Mouse (Mus musculus): Measurements from ENCODE around the gene Exoc4. TPM values are rescaled to one million over a fixed set of nuclear protein-coding genes. Genes with fewer than 3 reads are reported as not detected.

Gene Exoc4
- polyA plus RNA-seq, 1 experiment from 2014 or later, result 36.7 TPM

DNA sequence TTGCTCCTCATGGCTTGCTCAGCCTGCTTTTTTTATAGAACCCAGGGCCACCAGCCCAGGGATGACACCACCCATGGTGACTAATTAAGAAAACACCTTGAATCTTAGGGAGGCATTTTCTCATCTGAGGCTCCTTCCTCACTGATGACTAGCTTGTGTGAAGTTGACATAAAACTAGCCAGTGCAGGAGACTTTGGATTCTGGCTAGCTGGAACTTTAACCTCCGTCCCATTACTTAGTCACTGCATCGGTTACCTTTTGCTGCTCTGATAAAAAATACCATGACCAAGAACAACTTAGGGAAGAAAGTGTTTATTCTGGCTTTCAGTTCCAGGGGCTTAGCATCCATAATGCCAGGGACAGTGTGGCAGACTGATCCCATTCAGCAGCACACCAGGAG lies 711.9 kb downstream of the Exoc4 start:
- no peak for ATAC-seq (ENCODE audit: insufficient number of reproducible peaks, insufficient read depth, low FRiP score, low TSS enrichment, low read depth)
- H3K9ac ChIP-seq, result no peak overlapping the region
- H3K4me1 ChIP-seq, result 0 out of 2 replicates have a peak, but pooled peaks cover 4% of the 10 kb centered on the region
- no peak overlapping the region for H3K4me2 ChIP-seq
- H3K27me3 ChIP-seq, result no peaks in the 10 kb centered on the region
- no peak overlapping the region for H3K4me3 ChIP-seq
- WGBS, result 96% methylated on average over 2 of the region's 2 CpGs
- no peaks in the 10 kb centered on the region for H3K36me3 ChIP-seq
- no peaks in the 10 kb centered on the region for H3K9me3 ChIP-seq
- no peak overlapping the region for H3K27ac ChIP-seq

DNA sequence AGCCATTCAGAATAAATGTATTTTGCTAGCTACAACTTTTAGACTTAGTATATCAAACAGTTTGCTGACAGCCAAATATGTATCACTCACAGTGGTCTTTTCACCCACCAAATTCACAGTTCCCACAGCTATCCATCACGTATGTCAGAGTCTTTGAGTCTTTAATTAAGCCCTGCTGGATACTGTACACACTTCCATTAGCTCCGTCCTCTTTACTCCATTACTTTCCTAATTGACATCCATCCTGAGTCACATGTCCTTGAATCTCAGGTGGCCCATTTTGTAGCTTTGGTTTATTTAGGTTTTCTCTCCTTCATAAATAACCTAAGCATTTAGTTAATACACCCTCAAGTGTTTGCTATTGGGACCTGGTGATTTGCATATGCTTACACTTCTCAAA lies 714.2 kb downstream of the Exoc4 start:
- WGBS, result 61% methylated on average over 2 of the region's 2 CpGs
- Histone ChIP-seq H3K27me3 (no peaks in the 10 kb centered on the region), H3K9ac (no peak overlapping the region), H3K4me3 (no peak overlapping the region), H3K27ac (no peak overlapping the region), H3K9me3 (no peaks in the 10 kb centered on the region), H3K36me3 (no peaks in the 10 kb centered on the region), H3K4me1 (0 out of 2 replicates have a peak, but pooled peaks cover 4% of the 10 kb centered on the region), H3K4me2 (no peak overlapping the region)
- ATAC-seq (ENCODE audit: insufficient number of reproducible peaks, insufficient read depth, low FRiP score, low TSS enrichment, low read depth), result no peak

DNA sequence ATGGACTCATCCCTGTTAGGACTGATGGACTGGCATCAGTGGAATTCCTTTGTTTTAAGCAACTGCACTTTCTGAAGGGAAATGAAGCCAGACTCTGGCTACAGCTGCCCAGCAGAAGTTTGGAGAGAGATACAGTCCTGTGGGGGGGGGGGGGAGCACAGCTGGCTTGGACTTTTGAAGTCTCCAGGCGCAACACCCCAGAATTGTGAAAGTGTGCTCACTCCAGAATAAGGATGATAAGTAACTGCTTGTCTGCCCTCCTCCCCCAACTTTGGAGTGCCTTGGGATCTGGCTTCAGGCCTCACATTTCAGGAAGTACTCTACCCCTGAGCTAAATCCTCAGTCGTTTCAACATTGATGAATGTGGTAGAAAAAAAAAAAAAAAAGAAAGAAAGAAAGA lies 716.7 kb downstream of the Exoc4 start:
- Histone ChIP-seq H3K27ac (peak overlapping the region; percentile 16; the same call in 1 of the 2 replicates), H3K9me3 (no peaks in the 10 kb centered on the region), H3K4me3 (no peak overlapping the region), H3K4me1 (0 out of 2 replicates have a peak, but pooled peaks cover 4% of the 10 kb centered on the region), H3K27me3 (no peaks in the 10 kb centered on the region), H3K36me3 (no peaks in the 10 kb centered on the region), H3K9ac (no peak overlapping the region), H3K4me2 (no peak overlapping the region)
- no peak for ATAC-seq (ENCODE audit: insufficient number of reproducible peaks, insufficient read depth, low FRiP score, low TSS enrichment, low read depth)
- 20% methylated on average over 2 of the region's 2 CpGs for WGBS

DNA sequence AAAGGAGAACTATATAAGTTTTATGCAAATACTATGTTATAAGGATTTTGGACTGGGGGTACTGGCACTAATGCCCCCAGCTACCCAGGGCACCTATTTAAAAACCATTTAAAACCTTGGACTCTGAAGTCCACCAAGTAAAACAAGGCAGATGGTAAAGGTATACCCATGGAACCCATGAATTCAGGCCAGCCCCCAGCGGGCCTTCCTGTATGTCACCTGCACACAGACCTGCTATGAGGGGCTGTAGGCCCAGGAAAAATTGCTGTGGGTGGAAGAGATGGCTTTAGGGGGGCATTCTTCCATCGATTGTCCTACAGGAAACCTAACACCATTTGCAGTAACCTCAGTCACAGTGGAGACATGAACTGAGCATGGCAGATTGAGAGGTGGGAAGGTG lies 719.9 kb downstream of the Exoc4 start:
- Histone ChIP-seq H3K4me1 (0 out of 2 replicates have a peak, but pooled peaks cover 4% of the 10 kb centered on the region), H3K27ac (no peak overlapping the region), H3K36me3 (no peaks in the 10 kb centered on the region), H3K4me2 (no peak overlapping the region), H3K4me3 (no peak overlapping the region), H3K9me3 (no peaks in the 10 kb centered on the region), H3K27me3 (no peaks in the 10 kb centered on the region), H3K9ac (no peak overlapping the region)
- ATAC-seq (ENCODE audit: insufficient number of reproducible peaks, insufficient read depth, low FRiP score, low TSS enrichment, low read depth), result no peak
- 69% methylated on average over 2 of the region's 2 CpGs for WGBS

DNA sequence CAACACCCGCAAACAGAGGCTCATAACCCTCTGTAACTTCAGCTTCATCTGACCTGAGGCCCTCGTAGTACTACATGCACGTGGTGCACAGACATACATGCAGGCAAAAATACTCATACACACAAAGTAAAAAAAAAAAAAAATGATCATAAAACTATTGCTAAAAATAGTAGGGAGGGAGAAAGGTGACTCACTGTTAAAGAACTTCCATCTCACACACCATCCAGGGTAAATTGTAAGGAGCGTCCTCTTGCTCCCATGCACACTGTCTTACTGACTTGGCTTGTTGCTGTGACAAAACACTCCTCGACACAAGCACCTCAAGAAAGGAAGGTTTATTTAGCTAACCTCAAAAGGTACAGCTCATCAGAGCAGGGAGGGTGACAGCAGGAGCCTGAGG lies 723.9 kb downstream of the Exoc4 start:
- ATAC-seq (ENCODE audit: insufficient number of reproducible peaks, insufficient read depth, low FRiP score, low TSS enrichment, low read depth), result no peak
- Histone ChIP-seq H3K27me3 (no peaks in the 10 kb centered on the region), H3K4me3 (no peak overlapping the region), H3K4me1 (peaks cover 14% of the 10 kb centered on the region), H3K9me3 (no peaks in the 10 kb centered on the region), H3K36me3 (peaks cover 5% of the 10 kb centered on the region; the same call in 1 of the 2 replicates), H3K27ac (no peak overlapping the region), H3K4me2 (no peak overlapping the region), H3K9ac (no peak overlapping the region)
- WGBS, result 83% methylated on average over 5 of the region's 5 CpGs

DNA sequence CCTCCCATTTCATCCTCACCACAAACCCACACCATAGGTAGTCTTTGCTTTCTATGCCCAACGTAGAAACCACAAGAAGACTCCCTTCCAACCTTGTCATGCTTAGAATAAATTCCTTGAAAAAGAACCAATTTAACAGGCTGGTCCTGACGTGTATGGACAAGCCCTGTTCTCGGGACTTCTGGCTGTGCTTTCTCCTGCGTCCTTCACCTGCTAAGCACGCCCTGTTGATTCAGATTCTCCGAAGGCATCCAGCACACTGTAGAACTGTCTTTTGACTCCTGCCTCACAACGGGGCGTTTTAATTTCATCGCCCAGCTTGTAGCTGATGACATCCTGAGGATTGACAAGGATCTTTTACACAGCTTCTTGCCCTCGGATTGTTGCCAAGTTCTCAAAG lies 727.7 kb downstream of the Exoc4 start:
- H3K4me2 ChIP-seq, result no peak overlapping the region
- no peak overlapping the region for H3K9ac ChIP-seq
- H3K36me3 ChIP-seq, result peaks cover 5% of the 10 kb centered on the region; the same call in 1 of the 2 replicates
- H3K4me3 ChIP-seq, result no peak overlapping the region
- H3K27me3 ChIP-seq, result no peaks in the 10 kb centered on the region
- H3K4me1 ChIP-seq, result peaks cover 23% of the 10 kb centered on the region
- 62% methylated on average over 10 of the region's 10 CpGs for WGBS
- ATAC-seq (ENCODE audit: insufficient number of reproducible peaks, insufficient read depth, low FRiP score, low TSS enrichment, low read depth), result no peak
- no peak overlapping the region for H3K27ac ChIP-seq
- H3K9me3 ChIP-seq, result no peaks in the 10 kb centered on the region

DNA sequence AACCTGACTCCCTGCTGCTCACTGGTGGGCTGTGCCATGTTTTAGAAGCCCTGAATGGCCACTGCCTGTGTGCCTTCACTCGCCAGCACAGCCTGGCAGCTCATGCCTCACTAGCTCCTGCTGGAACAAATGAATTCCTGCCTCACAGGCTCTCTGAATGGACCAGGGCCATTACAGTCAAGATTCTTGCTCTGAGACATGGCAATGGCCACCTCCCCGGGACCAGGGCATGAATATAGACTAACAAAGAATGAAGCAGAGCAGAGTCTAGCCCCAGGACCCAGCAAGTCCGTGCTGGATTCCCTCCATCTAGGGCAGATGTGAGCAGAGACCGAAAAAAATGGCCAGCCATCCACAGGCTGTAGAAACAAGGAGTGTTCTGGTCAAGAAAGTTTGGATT lies 728.6 kb downstream of the Exoc4 start:
- H3K27ac ChIP-seq, result no peak overlapping the region
- 35% methylated on average over 4 of the region's 4 CpGs for WGBS
- no peak overlapping the region for H3K4me3 ChIP-seq
- no peak for ATAC-seq (ENCODE audit: insufficient number of reproducible peaks, insufficient read depth, low FRiP score, low TSS enrichment, low read depth)
- H3K4me1 ChIP-seq, result peaks cover 23% of the 10 kb centered on the region
- H3K9me3 ChIP-seq, result no peaks in the 10 kb centered on the region
- H3K9ac ChIP-seq, result no peak overlapping the region
- H3K27me3 ChIP-seq, result no peaks in the 10 kb centered on the region
- H3K36me3 ChIP-seq, result peaks cover 5% of the 10 kb centered on the region; the same call in 1 of the 2 replicates
- H3K4me2 ChIP-seq, result no peak overlapping the region

DNA sequence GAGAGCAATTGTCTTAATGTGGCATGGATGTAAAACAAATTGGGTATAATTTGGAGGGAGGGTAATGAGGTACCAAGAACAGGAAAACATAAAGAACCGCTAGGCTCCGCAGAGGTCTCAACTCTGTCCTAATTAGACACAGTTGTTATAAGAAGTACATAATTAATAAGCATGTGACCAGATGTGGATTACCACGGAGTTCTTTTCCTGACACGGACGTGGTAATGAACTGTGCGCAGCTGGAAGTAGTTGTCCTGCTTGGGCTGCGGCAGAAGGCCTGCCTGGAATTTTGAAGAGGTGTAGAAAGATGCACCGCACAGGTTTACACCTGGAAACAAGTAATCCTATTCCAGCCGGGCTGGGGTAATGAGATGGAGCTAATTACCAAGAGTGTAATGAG lies 729.0 kb downstream of the Exoc4 start:
- WGBS, result 26% methylated on average over 9 of the region's 9 CpGs
- H3K4me2 ChIP-seq, result no peak overlapping the region
- ATAC-seq (ENCODE audit: insufficient number of reproducible peaks, insufficient read depth, low FRiP score, low TSS enrichment, low read depth), result no peak

DNA sequence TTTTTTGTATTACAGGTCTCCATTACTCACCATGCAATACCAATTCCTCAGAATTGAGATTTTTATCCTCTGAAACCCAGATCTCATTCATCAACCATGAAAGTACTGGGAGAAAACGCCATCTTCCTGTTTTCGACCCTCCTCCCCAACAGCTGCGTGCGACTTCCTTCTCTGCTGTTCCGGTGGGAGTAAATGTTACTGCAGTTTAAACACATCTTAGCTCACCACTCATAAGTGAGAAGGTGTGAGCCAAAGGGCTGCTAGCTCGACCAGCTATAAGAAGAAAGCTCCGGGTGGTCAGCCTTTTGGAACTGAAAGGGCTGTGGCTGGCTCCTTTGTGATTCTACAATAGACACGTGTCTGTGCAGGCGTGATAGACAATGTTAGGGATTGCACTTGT lies 733.8 kb downstream of the Exoc4 start:
- WGBS, result 87% methylated on average over 9 of the region's 9 CpGs
- Histone ChIP-seq H3K36me3 (no peaks in the 10 kb centered on the region), H3K4me3 (no peak overlapping the region), H3K9me3 (no peaks in the 10 kb centered on the region), H3K4me2 (no peak overlapping the region), H3K4me1 (peaks cover 9% of the 10 kb centered on the region), H3K9ac (no peak overlapping the region), H3K27me3 (no peaks in the 10 kb centered on the region), H3K27ac (no peak overlapping the region)
- ATAC-seq (ENCODE audit: insufficient number of reproducible peaks, insufficient read depth, low FRiP score, low TSS enrichment, low read depth), result no peak

More for the DNA sequence above, 729.0 kb downstream of the Exoc4 start:
- no peak overlapping the region for H3K9ac ChIP-seq
- no peak overlapping the region for H3K27ac ChIP-seq
- H3K36me3 ChIP-seq, result peaks cover 5% of the 10 kb centered on the region; the same call in 1 of the 2 replicates
- H3K9me3 ChIP-seq, result no peaks in the 10 kb centered on the region
- H3K4me1 ChIP-seq, result peaks cover 23% of the 10 kb centered on the region
- H3K4me3 ChIP-seq, result no peak overlapping the region
- H3K27me3 ChIP-seq, result no peaks in the 10 kb centered on the region

DNA sequence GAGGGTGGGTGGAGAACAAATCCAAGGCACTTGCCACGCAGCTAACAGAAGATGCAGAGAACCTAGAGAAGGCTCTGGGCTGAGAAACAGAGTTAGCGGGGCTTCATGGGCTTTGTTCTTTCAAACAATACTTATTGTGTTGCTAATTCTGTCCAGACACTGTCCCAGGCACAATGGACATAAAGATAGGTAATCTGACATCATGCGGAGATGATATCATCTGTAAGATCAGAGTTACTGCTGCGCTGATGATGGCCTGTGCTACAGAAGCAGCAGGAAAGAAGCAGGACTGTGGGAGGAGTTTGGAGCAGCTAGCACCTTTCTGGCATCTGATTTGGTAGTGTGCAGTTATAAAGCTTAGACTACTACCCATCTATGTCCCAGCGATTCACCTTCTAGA lies 738.2 kb downstream of the Exoc4 start:
- H3K27me3 ChIP-seq, result no peaks in the 10 kb centered on the region
- no peaks in the 10 kb centered on the region for H3K9me3 ChIP-seq
- 77% methylated on average over 5 of the region's 5 CpGs for WGBS
- no peak overlapping the region for H3K9ac ChIP-seq
- H3K27ac ChIP-seq, result no peak overlapping the region
- no peaks in the 10 kb centered on the region for H3K4me1 ChIP-seq
- H3K4me3 ChIP-seq, result no peak overlapping the region
- no peaks in the 10 kb centered on the region for H3K36me3 ChIP-seq
- H3K4me2 ChIP-seq, result no peak overlapping the region
- ATAC-seq (ENCODE audit: insufficient number of reproducible peaks, insufficient read depth, low FRiP score, low TSS enrichment, low read depth), result no peak

DNA sequence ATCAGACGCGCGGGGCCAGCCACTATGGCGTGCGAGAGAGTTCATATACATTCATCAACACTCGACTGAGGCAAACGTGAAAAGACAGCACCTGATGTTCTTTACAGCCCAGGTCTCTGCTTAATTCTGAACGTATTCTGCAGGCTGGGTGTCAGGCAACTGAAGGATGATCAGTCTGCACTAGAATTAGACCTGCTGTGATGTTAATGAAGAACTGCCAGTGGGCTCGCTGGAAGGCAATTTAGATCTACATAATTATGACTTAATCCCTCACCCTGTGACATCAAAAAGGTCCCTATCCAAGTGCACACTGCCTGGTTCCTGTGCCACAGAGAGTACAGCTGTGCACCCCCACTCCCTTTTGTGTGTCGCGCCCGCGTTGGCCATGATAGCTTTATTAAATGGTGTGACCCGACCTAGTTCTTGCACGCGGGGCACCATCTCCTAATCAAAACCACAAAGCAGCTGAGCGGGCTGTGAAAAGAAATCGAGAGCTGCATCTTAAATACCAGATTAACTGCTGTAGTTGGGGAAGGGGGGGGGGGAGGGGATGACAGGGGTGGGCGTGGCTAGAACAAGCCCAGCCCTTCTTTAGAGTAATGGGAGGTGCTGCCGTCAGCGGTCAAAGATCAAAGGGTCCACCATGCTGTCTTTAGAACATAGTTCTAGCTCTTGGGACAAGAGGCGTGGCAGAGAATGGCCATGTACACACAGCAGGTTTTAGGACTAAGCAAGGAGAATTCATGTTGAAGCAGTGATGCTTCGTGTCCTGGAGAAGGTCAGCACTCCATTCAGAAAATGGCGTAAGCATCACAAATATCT lies 743.5 kb downstream of the Exoc4 start:
- Histone ChIP-seq H3K4me1 (no peaks in the 10 kb centered on the region), H3K27ac (no peak overlapping the region), H3K27me3 (no peaks in the 10 kb centered on the region), H3K4me2 (0 out of 2 replicates have a peak overlapping the region, but pooled peaks have one; percentile 7), H3K36me3 (no peaks in the 10 kb centered on the region), H3K9me3 (no peaks in the 10 kb centered on the region), H3K9ac (no peak overlapping the region), H3K4me3 (no peak overlapping the region)
- WGBS, result 47% methylated on average over 24 of the region's 24 CpGs
- ATAC-seq (ENCODE audit: insufficient number of reproducible peaks, insufficient read depth, low FRiP score, low TSS enrichment, low read depth), result no peak

DNA sequence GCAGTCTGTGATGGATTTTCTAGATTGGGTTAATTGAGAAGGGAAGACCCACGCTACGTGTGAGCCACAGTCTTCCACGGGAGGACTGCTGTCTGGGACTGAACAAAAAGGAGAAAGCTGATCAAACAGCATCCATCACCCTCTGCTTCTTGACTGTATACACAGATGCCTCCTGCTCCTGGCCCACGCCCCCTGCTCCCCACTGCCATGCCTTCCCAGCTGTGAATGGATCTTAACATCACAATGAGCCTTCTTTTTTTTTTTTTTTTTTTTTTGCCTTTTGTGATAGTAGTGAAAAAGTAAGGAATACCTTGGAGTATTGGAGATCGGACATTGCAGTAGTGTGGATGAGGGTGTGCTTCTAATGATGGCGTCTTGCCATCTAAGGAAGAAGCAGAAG lies 745.0 kb downstream of the Exoc4 start:
- H3K27me3 ChIP-seq, result no peaks in the 10 kb centered on the region
- no peaks in the 10 kb centered on the region for H3K36me3 ChIP-seq
- H3K4me1 ChIP-seq, result no peaks in the 10 kb centered on the region
- H3K4me2 ChIP-seq, result no peak overlapping the region
- no peak overlapping the region for H3K4me3 ChIP-seq
- no peaks in the 10 kb centered on the region for H3K9me3 ChIP-seq
- H3K9ac ChIP-seq, result no peak overlapping the region
- ATAC-seq (ENCODE audit: insufficient number of reproducible peaks, insufficient read depth, low FRiP score, low TSS enrichment, low read depth), result no peak
- 68% methylated on average over 6 of the region's 6 CpGs for WGBS
- H3K27ac ChIP-seq, result no peak overlapping the region

Measured in embryonic facial prominence, embryonic 13.5 days (tissue).